Mouse (Mus musculus) testis, adult 2 months (tissue): ENCODE measurements around the gene Slc13a4.

Experiments used
- CTCF ChIP-seq: fragments of 200-500 bp; IDR thresholded peaks from 2 replicates; pipeline ENCODE4 v1.5.1; 2012; ENCODE audit warnings: low read depth, mild to moderate bottlenecking, inconsistent platforms, low read length, moderate library complexity; ENCODE audit not compliant: control insufficient read depth, insufficient read depth, insufficient replicate concordance
- POLR2A ChIP-seq: fragments of 200-500 bp; IDR thresholded peaks from 2 replicates; pipeline ENCODE4 v1.6.1; 2012; ENCODE audit warnings: low read depth, mild to moderate bottlenecking, inconsistent platforms, low read length, moderate library complexity; ENCODE audit not compliant: control insufficient read depth

GRCm38 (mm10) chr6:35324306-35324705, 16.4 kb upstream of the Slc13a4 start:
- no peak for TF ChIP-seq CTCF
- no peak for TF ChIP-seq POLR2A
